Mouse (Mus musculus): ENCODE measurements around the gene Lrrc74a. TPM values are rescaled to one million over a fixed set of nuclear protein-coding genes. Genes with fewer than 3 reads are reported as not detected.

The Lrrc74a gene
- polyA plus RNA-seq, 1 experiment from 2014 or later: not detected

DNA sequence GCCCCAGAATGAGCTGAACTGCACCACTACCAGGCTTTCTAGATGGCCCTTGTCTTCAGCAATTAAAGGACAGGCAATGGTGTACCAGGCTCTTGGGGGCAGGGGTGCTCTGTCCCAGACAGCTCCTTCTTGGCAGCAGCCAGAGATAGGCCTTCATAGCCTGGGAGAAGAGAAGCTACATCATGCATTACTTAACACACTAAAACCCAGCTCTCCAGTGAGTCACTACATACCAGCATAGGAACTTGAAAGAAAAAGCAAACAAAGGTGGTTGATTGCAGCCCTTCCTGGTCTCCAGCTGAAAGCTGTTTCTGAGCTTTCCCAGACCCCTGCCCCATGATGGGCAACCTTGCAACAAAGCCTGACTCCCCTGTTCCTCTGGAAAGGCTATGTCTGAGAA, 35.6 kb upstream of the Lrrc74a start:
- no peak overlapping the region for H3K9ac ChIP-seq (replicated peaks)
- H3K36me3 ChIP-seq: peaks cover 44% of the 10 kb centered on the region
- 0 out of 2 replicates have a peak, but pooled peaks cover 6% of the 10 kb centered on the region for H3K9me3 ChIP-seq
- no peaks in the 10 kb centered on the region for H3K27me3 ChIP-seq
- H3K4me2 ChIP-seq (replicated peaks): no peak overlapping the region
- no peak for ATAC-seq
- no peak overlapping the region for H3K4me3 ChIP-seq (replicated peaks)
- H3K4me1 ChIP-seq (replicated peaks): peaks cover 39% of the 10 kb centered on the region
- H3K27ac ChIP-seq: peak overlapping the region; percentile 72

DNA sequence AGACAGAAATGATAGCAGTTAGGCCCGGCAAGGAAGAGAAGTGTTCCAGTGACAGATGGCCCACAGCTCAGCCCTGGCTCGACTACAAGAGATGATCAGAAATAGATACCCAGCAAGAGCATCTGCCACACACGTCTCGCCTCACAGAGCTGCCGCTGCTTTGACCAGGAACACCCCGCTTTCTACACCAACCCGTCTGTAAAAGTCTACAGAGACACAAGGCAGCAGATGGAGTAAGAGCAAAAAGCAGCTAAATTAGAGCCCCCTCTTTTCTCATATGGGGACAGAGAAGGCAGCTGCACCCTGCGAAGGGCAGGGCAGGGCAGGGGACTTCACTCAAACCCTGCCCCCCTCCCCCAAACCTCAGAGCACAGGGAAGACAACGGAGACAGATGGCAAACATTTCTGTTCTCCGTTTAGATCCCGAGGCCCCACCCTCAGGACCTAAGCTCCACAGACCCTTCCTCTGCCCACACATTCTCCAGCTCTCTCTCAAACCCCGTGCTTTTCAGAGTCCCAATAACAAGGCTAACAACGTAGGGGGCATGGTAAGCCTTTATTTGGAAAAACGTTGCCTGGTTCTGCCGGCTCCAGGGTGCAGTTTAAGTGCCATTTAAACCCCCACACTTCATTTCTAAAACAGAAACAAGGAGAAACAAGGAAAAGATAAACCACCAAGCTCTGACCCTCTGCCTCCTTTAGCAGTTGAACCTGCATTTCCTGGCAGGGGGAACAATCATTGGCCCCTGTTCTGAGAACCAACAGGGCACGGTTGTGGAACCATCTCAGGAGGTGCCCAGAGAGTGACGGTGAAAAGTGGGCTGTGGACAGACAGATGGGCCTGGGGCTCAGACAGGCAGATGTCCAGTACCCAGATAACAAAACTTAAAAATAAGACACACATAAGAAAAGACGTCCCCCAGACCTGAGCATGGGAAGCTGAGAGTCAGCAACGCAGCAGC, 33.9 kb upstream of the Lrrc74a start:
- H3K27me3 ChIP-seq: no peaks in the 10 kb centered on the region
- peak; percentile 71 for ATAC-seq
- peak overlapping the region; percentile 17; the same call in 1 of the 2 replicates for H3K4me2 ChIP-seq (replicated peaks)
- WGBS: 23% methylated on average over 19 of the region's 19 CpGs
- peaks cover 34% of the 10 kb centered on the region for H3K36me3 ChIP-seq
- 0 out of 2 replicates have a peak, but pooled peaks cover 6% of the 10 kb centered on the region for H3K9me3 ChIP-seq
- peak overlapping the region; percentile 39; the same call in 1 of the 2 replicates for H3K9ac ChIP-seq (replicated peaks)
- peaks cover 39% of the 10 kb centered on the region for H3K4me1 ChIP-seq (replicated peaks)
- no peak overlapping the region for H3K4me3 ChIP-seq (replicated peaks)
- H3K27ac ChIP-seq: peak overlapping the region; percentile 72

DNA sequence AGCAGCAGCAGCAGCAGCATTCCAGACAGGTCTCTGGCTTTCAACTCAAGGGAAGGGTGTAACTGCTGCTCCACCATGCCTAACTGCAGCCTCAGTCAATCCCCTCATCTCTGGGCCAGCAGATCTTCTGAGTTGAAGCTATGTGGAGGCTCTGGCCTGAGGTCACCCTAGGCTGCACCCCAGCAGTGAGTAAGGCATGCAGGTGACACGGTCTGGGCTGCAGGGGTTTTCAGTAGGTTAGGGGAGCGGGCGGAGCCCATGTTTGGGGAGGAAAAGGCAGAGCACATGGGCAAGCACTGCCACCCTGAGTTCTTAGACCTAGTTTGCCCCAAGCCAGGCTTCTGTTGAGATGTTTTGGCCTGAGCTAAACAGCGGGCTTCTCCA, 33.2 kb upstream of the Lrrc74a start:
- Histone ChIP-seq H3K27ac (peak overlapping the region; percentile 72), H3K9me3 (0 out of 2 replicates have a peak, but pooled peaks cover 6% of the 10 kb centered on the region), H3K4me3 (replicated peaks) (no peak overlapping the region), H3K27me3 (no peaks in the 10 kb centered on the region), H3K36me3 (peaks cover 28% of the 10 kb centered on the region), H3K9ac (replicated peaks) (no peak overlapping the region), H3K4me1 (replicated peaks) (peaks cover 39% of the 10 kb centered on the region), H3K4me2 (replicated peaks) (no peak overlapping the region)
- 63% methylated on average over 4 of the region's 4 CpGs for WGBS
- no peak for ATAC-seq

DNA sequence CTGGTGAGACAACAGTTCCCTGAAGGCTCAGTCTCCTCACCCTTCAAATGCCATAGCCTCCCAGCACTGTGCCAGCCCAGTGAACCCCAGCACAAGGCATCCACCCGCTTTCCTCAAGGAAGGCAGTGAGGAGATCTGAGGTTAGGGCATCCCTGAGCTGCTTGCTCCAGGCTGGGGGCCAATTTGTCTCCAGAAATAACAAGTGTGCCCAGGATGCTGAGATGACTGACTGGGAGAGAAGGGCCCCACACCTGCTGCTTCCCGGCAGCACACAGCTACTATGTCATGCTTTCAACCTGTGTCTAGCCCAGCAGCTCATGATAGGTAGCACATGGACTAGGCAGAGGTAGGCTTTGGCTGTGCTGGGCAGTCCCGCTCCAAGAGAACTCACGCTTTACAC, 32.7 kb upstream of the Lrrc74a start:
- peaks cover 39% of the 10 kb centered on the region for H3K4me1 ChIP-seq (replicated peaks)
- H3K4me3 ChIP-seq (replicated peaks): no peak overlapping the region
- H3K36me3 ChIP-seq: peaks cover 22% of the 10 kb centered on the region
- 0 out of 2 replicates have a peak, but pooled peaks cover 6% of the 10 kb centered on the region for H3K9me3 ChIP-seq
- ATAC-seq: no peak
- H3K27ac ChIP-seq: no peak overlapping the region
- WGBS: 89% methylated on average over 4 of the region's 4 CpGs
- no peak overlapping the region for H3K9ac ChIP-seq (replicated peaks)
- H3K27me3 ChIP-seq: no peaks in the 10 kb centered on the region
- no peak overlapping the region for H3K4me2 ChIP-seq (replicated peaks)

DNA sequence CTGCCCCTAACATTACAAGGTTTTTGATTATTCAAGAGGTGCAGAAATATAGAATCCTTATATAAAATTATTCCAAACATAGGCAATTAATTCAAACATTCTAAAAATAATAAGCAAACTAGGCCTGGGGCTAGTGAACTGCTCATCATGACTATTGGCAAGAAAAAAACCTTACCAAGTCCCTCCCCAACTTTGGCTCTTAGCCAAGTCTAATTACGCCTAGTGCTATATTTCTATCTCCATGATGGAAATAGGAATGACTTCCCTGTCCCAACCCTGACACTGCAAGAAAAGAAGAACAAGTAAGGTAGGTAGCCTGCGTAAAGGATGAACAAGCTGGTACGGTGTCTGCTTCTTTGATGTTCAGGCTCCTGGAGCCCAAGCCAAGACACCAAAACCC, 31.5 kb upstream of the Lrrc74a start:
- WGBS: 95% methylated on average over 3 of the region's 3 CpGs

DNA sequence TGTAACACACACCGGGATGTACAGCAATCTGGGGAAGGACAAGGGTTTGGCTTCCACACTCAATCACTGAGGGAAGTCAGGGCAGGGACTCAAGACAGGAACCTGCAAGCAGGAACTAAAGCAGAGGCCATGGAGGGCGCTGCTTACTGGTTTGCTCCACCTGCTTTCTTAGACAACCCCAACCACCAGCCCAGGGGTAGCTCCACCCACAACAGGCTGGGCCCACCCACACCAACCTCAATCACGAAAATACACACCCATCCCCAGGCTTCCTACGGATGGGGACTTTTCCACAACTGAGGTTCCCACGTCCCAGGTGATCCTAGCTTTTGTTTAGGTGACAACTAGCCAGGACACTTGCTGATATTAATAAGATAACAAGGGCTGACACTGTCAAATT, 28.3 kb upstream of the Lrrc74a start:
- Histone ChIP-seq H3K9me3 (no peaks in the 10 kb centered on the region), H3K4me2 (replicated peaks) (no peak overlapping the region), H3K27me3 (no peaks in the 10 kb centered on the region), H3K4me3 (replicated peaks) (no peak overlapping the region), H3K9ac (replicated peaks) (no peak overlapping the region), H3K36me3 (peaks cover 12% of the 10 kb centered on the region), H3K4me1 (replicated peaks) (peaks cover 10% of the 10 kb centered on the region), H3K27ac (no peak overlapping the region)
- WGBS: 80% methylated on average over 5 of the region's 5 CpGs
- ATAC-seq: no peak

More for the DNA sequence above, 31.5 kb upstream of the Lrrc74a start:
- H3K9ac ChIP-seq (replicated peaks): no peak overlapping the region
- H3K9me3 ChIP-seq: no peaks in the 10 kb centered on the region
- H3K27ac ChIP-seq: no peak overlapping the region
- peaks cover 39% of the 10 kb centered on the region for H3K4me1 ChIP-seq (replicated peaks)
- no peak for ATAC-seq
- no peaks in the 10 kb centered on the region for H3K27me3 ChIP-seq
- H3K4me2 ChIP-seq (replicated peaks): no peak overlapping the region
- H3K36me3 ChIP-seq: peaks cover 12% of the 10 kb centered on the region
- H3K4me3 ChIP-seq (replicated peaks): no peak overlapping the region

DNA sequence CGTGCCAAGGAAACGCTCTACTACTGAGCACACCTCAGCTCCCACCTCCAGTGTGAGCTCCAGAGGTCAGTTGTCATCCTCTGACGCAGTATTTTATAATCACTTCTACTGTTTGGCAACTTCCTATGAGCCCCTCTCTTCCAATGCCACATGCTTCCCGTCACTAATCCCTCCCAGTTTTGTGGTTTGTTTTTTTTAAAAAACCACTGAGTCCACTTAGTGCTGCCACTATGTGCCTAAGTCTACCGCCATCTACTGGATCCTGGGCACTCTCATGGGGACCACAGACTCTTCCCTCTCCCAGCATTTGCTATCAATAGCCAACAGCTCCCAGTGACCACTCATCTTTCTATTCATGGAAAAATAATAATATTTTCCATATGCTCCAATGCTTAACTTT, 20.1 kb upstream of the Lrrc74a start:
- H3K36me3 ChIP-seq: peaks cover 14% of the 10 kb centered on the region
- WGBS: 76% methylated on average over 5 of the region's 5 CpGs

DNA sequence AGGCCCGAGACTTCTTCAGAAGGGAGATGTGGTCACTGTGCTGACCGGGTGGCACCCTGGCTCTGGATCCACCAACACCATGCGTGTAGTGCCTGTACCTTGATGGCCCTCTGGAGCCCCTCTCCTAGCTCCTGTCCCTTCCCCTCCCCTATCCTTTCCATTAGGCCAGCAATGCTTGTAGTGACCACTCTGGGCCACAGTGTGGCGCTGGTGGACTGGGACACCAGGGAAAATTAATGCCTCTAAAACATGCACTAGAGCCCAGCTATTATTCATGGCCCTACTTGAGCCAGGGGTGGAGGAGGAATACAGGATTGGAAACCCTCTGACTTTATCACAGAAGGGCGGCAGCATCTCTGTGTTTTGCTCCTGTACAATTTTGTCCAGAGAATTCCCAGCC, 18.8 kb upstream of the Lrrc74a start:
- H3K4me1 ChIP-seq (replicated peaks): no peaks in the 10 kb centered on the region
- no peaks in the 10 kb centered on the region for H3K27me3 ChIP-seq
- 50% methylated on average over 5 of the region's 5 CpGs for WGBS
- no peaks in the 10 kb centered on the region for H3K9me3 ChIP-seq
- no peak overlapping the region for H3K4me3 ChIP-seq (replicated peaks)
- peak; percentile 40; the same call in 1 of the 2 replicates for ATAC-seq
- peaks cover 20% of the 10 kb centered on the region for H3K36me3 ChIP-seq
- no peak overlapping the region for H3K9ac ChIP-seq (replicated peaks)
- no peak overlapping the region for H3K27ac ChIP-seq
- no peak overlapping the region for H3K4me2 ChIP-seq (replicated peaks)

More for the DNA sequence above, 20.1 kb upstream of the Lrrc74a start:
- Histone ChIP-seq H3K4me1 (replicated peaks) (0 out of 2 replicates have a peak, but pooled peaks cover 2% of the 10 kb centered on the region), H3K9ac (replicated peaks) (no peak overlapping the region), H3K4me3 (replicated peaks) (no peak overlapping the region), H3K27me3 (no peaks in the 10 kb centered on the region), H3K4me2 (replicated peaks) (no peak overlapping the region), H3K27ac (no peak overlapping the region), H3K9me3 (no peaks in the 10 kb centered on the region)
- ATAC-seq: no peak

DNA sequence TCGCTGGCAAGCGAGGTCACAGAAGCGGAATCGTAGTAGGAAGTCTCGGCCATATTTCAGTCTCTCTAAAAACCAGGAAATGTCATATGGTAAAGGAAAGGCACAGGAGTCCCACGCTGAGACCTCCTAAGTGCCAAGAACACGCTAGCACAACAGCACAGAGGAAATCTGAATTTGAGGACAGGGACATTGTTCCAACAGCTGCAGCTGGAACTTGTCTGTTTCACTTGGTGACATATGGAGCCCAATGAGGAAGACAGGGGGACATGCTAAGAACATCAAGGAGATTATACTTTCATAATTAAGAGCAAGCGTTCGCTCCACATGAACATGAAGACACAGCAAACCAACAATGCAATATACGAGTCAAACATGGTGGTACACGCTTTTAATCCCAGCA, 17.2 kb upstream of the Lrrc74a start:
- no peaks in the 10 kb centered on the region for H3K27me3 ChIP-seq
- H3K36me3 ChIP-seq: peaks cover 23% of the 10 kb centered on the region
- 94% methylated on average over 11 of the region's 11 CpGs for WGBS
- H3K9ac ChIP-seq (replicated peaks): no peak overlapping the region
- no peak for ATAC-seq
- no peak overlapping the region for H3K27ac ChIP-seq
- 0 out of 2 replicates have a peak, but pooled peaks cover 1% of the 10 kb centered on the region for H3K4me1 ChIP-seq (replicated peaks)
- H3K4me3 ChIP-seq (replicated peaks): no peak overlapping the region
- H3K4me2 ChIP-seq (replicated peaks): no peak overlapping the region
- no peaks in the 10 kb centered on the region for H3K9me3 ChIP-seq

DNA sequence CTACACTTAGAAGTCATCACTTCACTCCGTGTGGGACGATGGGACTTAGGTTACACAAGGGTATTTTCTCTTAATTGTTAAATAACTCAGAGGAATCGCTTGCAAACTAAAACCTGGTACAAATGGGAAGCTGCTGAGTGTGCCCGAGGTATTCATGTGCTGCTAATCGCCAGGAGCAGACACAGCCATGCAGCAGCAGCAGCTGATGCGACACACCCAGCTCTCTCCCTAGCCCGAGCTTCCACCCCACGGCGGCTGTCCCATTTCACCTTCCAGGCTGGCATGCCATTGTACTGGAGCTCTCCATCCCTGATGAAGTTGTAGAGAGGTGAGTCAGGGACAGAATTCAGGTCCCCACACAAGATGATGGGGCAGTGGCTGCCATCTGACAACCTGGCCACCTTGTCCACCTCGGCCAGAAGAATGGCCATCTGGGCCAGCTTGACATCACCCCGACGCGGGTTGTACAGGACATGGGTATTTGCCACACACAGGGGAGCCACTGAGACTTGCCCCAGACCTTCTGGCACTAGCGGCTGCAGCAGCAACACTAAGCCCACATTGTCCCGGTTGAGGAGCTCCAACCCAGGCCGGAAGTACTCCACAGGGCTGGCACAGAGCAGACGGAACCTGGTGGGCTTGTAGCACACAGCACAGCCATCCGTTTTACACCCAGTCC, 14.1 kb upstream of the Lrrc74a start:
- H3K9ac ChIP-seq (replicated peaks): no peak overlapping the region
- no peaks in the 10 kb centered on the region for H3K27me3 ChIP-seq
- ATAC-seq: no peak
- H3K4me2 ChIP-seq (replicated peaks): no peak overlapping the region
- no peak overlapping the region for H3K27ac ChIP-seq
- no peak overlapping the region for H3K4me3 ChIP-seq (replicated peaks)
- H3K4me1 ChIP-seq (replicated peaks): peaks cover 8% of the 10 kb centered on the region
- H3K36me3 ChIP-seq: peaks cover 23% of the 10 kb centered on the region
- no peaks in the 10 kb centered on the region for H3K9me3 ChIP-seq
- WGBS: 88% methylated on average over 18 of the region's 18 CpGs

DNA sequence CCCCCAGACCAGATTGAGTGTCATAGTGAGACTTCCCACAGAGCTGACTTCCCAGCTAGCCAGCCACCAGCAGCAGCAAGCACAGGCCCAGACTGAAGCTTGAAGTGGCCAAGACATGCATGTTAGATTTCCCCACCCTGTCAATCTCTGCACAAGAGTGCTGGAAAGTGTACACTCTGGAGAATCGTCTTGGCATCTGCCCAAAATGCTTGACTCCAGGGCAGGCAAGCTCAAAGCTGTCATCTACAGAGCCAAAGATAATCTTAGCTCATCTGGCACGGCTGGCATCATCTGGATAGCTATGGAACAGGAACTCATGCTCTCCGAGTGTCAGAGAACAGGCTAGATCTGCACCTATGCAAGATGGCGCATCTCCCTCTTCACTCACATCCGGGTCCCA, 12.7 kb upstream of the Lrrc74a start:
- Histone ChIP-seq H3K4me2 (replicated peaks) (no peak overlapping the region), H3K4me3 (replicated peaks) (no peak overlapping the region), H3K4me1 (replicated peaks) (peaks cover 14% of the 10 kb centered on the region), H3K27ac (no peak overlapping the region), H3K36me3 (peaks cover 21% of the 10 kb centered on the region), H3K9ac (replicated peaks) (no peak overlapping the region), H3K9me3 (no peaks in the 10 kb centered on the region), H3K27me3 (no peaks in the 10 kb centered on the region)
- ATAC-seq: no peak
- WGBS: 90% methylated on average over 5 of the region's 5 CpGs

DNA sequence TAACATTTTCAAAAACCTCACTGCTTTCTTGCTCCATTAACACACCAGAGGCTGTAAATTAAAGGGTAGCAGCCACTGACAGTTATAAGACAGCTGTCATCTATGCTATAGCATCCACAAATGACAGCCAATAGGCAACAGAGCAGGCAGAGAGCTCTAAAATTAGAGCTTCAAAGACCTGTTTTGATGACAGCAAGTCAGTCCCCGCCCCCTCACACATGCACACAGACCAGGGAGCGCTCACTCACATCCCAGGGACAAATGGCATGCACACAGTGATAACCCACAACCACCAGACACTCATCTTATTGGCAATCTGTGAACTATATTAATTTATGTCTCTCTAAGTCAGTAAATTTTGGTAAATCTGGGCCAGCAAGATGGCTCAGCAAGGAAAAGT, 9.9 kb upstream of the Lrrc74a start:
- Histone ChIP-seq H3K36me3 (0 out of 2 replicates have a peak, but pooled peaks cover 8% of the 10 kb centered on the region), H3K4me3 (replicated peaks) (no peak overlapping the region), H3K27me3 (no peaks in the 10 kb centered on the region), H3K4me1 (replicated peaks) (peaks cover 14% of the 10 kb centered on the region), H3K9me3 (no peaks in the 10 kb centered on the region), H3K27ac (no peak overlapping the region), H3K9ac (replicated peaks) (no peak overlapping the region), H3K4me2 (replicated peaks) (no peak overlapping the region)
- ATAC-seq: no peak
- 80% methylated on average over 2 of the region's 2 CpGs for WGBS

All from midbrain, embryonic 13.5 days (tissue).